Mouse (Mus musculus) adrenal gland, postnatal 14 days (tissue): ENCODE measurements around the gene Oasl2. TPM values are rescaled to one million over a fixed set of nuclear protein-coding genes. Genes with fewer than 3 reads are reported as not detected.
A peak's percentile ranks its signal among the peaks of the same experiment; 100 is the strongest.
"Not testable (repeated sequence)": the region's sequence is repeated elsewhere in the genome, so short reads cannot be mapped to it uniquely, and the experiment has no call there.

Experiments
- DNase-seq: peaks from one replicate; pipeline ENCODE4 v3.0.0; 2021; ENCODE audit warnings: mixed read lengths
- long read RNA-seq, 2 experiments: library from polyadenylated mRNA; stranded (forward); transcript quantifications; one replicate each; pipeline ENCODE4 v2.0.0; 2021
- total RNA-seq: library from RNA; stranded (reverse); gene quantifications from 2 replicates; pipeline ENCODE4 v1.2.3, GENCODE M21; 2021

Oasl2 gene
- total RNA-seq: 6.5 and 7.7 TPM in 2 replicates
- long read RNA-seq, experiment 1, partial matches to known transcripts: 0 of 5 reads
- long read RNA-seq, experiment 1, other reads (novel, unspliced or antisense): 2 of 5 reads
- long read RNA-seq, experiment 2, partial matches to known transcripts: 1 of 3 reads
- long read RNA-seq, experiment 2, other reads (novel, unspliced or antisense): 0 of 3 reads

- DNase-seq: peak; percentile 29
These were observed at the start of gene Oasl2 for GRCm38 (mm10) chr5:114896688-114897373. Gene Oasl2, plus strand, starts transcription at chr5:114896936.

DNA sequence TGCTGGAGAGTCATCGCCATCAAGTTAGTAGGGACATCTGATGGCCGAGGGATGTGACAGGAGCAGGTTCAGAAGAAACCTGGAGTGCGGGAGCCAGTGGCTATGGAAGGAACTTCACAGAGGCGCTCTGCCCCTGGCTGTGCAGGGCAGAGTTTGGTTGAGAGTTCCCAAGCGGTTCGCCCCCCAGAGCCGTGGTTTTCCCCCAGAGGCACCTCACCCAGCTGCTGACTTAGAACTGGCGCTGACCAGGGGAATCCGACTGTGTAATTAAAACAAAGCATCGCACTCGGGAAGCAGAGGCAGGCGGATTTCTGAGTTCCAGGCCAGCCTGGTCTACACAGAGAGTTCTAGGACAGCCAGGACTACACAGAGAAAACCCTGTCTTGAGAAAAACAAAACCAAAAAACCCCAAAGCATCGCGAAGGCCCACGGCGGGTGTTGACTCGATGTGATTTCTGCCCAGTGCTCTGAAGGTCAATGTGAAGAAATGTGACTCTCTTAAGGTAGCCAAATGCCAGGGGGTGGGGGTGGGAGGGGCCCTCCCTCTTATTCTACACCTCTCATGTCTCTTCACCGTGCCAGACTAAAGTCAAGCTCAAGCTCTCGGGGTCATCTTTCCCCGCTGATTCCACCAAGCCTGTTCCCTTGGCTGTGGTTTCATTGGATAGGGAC is 45.0 kb upstream of the Oasl2 start:
- no peak for DNase-seq

DNA sequence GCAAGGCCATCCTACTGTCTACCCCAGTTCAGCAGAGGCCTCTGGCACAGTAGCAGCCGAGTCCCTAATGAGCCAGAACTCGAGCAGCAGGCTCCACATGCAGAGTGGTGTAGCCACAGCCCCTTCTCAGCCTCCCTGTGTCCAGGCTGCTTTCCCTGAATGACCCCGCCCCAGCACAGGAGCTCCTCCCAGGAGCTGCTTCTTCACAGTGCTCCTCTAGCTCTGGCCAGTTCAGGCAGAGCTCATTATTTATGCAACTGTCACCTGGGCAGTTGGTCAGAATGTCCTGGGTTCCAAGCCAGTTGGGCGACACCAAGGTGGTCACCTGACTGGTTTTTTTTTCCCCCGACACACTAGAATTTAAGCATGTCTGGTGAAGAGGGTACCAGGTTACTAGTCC is 43.4 kb upstream of the Oasl2 start, which contains the start of gene 4930519G04Rik:
Gene 4930519G04Rik, plus strand, starts transcription at position 301 of the 400 bp plus-strand sequence.
- not testable (repeated sequence) for DNase-seq

- DNase-seq: no peak
These were observed 38.2 kb upstream of the Oasl2 start, which contains the start of gene Gm9936 for GRCm38 (mm10) chr5:114858582-114858981. Gene Gm9936, minus strand, starts transcription at chr5:114858682.

DNA sequence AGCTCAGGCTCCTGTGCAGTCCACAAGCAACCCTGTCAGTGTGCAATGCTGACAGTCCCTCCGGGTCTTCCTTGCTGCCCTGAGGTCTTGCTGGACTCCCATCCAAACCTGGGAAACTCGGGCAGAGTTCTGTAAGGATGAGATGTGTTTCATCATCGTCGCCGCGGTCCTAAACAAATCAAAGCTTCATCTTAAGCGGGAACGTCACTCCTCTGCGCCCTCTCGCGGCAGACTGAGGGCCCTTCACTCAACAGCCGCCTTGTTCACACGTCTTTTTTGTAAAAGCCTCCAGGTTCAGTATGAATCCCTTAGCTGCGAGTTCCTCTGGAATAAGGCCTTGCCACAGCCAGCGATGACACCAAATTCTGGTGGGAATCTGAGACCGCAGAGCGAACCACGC is 37.5 kb upstream of the Oasl2 start:
- DNase-seq: peak; percentile 83

GRCm38 (mm10) chr5:114861730-114862129 is 35.0 kb upstream of the Oasl2 start:
- peak; percentile 40 for DNase-seq

GRCm38 (mm10) chr5:114864813-114865212 is 31.9 kb upstream of the Oasl2 start:
- DNase-seq: no peak

GRCm38 (mm10) chr5:114865279-114865678 is 31.5 kb upstream of the Oasl2 start:
- DNase-seq: no peak

DNA sequence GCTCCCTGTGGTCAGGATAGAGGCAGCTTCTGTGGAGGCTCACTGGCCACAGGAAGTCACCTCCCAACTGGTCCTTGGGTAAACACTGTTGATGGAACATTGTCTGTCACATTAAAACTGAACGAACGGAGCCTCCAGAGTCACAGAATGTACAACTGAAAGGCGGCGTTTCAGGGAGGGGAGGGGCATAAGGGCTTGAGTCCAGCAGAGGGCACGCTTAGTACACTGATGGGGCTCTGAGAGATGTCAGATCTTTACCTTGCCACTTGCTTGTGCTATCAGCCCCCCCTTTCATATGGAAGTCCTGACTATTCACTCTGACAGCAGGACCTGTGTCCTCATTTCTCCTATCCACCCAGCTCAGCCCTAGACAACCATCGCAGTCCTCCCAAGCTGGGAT is 20.9 kb upstream of the Oasl2 start:
- peak; percentile 61 for DNase-seq

DNA sequence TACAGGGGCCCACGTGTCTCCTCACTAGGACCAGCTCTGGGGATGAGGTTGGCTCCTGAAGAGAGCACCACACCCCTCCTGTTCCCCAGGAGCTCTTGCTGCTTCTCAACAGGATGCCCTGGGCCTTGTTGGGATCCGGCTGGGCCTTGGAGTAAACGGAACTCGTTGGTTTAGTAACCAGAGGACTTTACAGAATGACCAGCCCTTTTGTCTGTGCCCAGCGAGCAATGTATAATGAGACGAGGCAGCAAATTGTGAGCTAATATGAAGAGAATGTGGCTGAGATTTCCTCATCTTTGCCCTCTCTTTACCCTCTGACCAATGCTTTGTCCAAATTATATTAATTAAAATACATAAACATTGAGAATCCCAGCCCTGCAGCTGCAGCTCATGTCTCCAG is 20.4 kb upstream of the Oasl2 start:
- DNase-seq: no peak

DNA sequence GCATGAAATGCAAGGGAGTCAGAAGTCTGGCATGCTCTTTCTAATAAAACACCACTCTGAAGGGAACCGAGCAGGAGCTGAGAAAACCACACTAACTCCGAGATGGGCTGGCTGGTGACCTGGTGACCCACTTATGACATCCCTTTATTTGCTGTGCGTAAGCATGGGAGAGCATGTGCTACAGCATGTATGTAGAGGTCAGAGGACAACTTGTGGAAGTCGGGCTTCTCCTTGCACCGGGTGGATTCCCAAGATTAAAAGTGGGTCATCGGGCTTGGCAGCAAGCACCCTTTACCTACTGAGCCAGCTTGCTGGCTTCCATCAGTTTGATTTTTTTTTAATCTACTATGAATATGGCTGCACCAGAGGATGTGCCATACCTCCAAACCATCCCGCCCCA is 19.2 kb upstream of the Oasl2 start:
- DNase-seq: no peak

DNA sequence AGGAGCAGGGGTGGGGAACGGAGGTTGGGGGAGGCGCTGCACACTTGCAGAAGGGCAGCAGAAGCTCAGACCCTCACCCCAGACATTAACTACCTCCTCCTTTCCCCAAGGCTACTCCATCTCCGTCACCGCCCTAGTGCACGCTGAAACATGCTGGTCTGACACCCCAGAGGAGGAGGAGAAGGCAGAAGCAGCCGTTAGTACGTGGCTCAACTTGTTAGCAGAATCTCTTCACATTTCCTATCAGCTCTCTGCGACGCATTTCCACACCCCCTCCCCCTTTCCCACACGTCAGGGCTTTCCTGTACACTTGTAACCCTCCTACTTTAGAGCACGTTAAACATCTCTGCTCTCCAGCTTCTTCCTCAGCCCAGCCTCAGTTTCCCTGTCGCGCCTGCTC is 17.3 kb upstream of the Oasl2 start:
- no peak for DNase-seq

DNA sequence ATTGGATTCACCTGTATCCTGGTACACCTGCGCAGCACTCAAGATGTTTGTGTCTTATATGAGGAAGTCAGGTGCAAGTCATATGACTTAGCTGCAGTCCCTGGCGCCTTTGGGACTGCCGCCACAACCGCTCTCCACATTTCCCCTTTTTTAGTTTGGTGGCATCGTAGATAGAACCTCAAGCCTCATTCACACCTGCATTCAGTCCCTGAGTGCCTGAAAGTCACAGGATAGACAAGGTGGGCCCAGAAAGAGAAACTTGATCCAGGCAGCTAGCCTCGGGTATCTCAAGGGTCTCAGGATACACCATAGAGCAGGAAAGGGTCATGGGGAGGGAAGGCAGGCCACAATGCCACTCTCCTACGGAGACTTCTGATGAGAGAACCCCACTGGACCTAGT is 14.4 kb upstream of the Oasl2 start:
- DNase-seq: not testable (repeated sequence)

GRCm38 (mm10) chr5:114883022-114883421 is 13.7 kb upstream of the Oasl2 start:
- no peak for DNase-seq

DNA sequence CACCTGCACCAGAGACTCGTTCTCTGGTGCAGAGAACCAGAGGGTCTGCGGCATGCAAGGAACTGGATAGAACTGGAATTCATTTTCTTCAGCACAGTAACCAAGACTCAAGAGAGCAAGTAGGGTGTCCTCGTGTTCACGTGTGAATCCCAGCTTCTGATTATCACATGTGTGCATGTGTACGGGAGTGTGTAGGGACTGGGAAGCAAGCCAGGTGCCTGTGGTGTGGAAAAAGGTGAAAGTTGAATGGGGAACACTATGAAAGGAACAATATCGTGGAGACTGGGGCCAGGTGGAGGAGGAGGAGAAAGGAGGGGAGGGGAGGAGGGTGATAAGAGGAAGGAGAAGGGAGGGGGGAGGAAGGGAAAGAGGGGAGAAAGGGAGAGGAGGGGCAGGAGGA is 9.9 kb upstream of the Oasl2 start:
- no peak for DNase-seq

DNA sequence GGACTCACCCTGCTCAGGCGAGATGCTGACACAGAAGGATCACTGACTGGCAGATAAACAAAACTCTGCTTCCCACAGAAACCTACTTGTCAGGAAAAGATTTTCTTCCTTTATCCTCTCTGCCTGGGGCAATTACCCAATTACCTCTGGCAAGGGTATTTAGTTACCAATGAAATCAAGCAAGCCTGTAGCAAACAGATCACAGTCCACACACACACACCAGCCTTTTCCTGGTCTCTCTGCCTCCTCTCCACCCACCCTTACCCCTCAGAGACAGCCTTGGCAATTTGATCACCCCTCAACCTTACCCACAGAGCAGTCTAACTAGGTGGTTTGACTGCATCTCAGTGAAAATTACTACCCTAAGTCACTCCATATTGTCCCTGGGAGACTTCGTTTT is 7.7 kb upstream of the Oasl2 start:
- no peak for DNase-seq

DNA sequence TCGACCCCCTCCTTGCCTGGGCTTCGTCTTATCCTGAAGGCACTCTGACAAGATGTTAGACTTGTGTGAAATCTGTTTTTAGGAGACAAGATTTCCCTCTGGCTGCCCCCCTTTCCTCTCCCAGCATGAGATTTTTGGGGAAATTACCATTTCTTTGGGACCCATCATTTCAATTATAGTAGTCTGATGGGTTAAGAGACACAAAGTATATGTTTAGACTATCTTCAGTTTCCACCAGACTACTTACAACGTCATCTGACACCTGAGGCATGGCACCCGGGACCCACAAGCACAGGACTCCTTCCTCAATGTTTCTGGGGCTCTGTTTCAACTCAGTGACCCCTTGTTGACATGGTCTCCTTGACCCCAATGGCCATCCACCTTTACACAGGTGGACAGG is 1.2 kb upstream of the Oasl2 start:
- DNase-seq: no peak

DNA sequence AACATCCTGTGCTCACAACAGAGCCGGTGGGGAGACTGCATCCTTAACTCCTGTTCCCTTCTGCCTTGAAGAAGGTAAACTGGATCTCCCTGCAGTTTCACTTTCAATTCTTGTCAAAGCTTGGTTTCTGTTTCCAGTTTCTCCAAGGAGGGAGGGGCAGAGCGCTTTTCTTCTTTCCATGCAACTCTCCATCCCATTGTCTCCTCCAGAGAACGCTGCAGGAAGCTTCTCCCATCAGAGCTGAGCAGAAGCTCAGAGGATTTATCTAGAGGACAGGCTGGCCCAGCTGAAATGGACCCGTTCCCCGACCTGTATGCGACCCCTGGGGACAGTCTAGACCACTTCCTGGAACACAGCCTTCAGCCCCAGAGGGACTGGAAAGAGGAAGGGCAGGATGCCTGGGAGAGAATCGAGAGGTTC is 648 bp downstream of the Oasl2 start:
- peak; percentile 57 for DNase-seq

DNA sequence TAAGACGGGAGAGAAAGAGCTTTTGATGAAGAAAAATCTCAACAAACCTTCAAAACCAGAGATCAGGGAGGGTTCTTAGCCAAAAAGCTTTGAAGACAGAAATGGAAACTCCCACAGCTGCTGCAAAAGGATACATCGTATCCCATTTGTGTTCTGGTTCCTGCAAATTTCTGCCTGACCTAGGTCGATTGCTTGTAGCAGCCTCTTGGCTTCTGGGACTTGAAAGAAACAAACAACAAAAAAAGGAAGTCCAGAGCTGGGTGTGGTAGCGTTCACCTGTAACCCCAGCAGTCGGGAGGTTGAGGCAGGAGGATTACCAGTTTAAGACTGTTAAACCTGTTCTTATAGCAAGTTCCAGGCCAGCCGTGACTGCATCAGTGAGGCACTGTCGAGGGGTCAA is 2.1 kb downstream of the Oasl2 start:
- DNase-seq: no peak

- peak; percentile 63 for DNase-seq
These were observed 5.7 kb downstream of the Oasl2 start for GRCm38 (mm10) chr5:114902413-114902812.

- DNase-seq: no peak
These were observed 12.0 kb downstream of the Oasl2 start for GRCm38 (mm10) chr5:114908598-114909305.

DNA sequence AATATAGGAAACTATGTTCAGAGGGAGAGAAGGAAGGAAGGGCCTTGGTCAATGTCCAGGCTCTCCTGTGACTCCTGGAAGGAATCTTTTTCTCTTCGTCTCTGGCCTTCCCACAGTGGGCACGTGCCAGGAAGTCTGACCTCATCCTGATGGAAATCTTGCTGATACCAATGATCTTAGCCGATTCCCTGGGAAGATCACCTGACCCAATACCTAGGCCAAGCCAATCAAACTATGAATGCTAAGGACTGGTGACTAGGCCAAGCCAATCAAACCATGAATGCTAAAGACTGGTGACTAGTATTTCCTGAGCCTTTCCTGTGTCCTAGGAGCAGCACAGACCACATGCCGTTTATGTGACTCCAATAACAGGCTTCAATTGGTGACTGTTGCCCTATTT is 16.9 kb downstream of the Oasl2 start:
- no peak for DNase-seq

DNA sequence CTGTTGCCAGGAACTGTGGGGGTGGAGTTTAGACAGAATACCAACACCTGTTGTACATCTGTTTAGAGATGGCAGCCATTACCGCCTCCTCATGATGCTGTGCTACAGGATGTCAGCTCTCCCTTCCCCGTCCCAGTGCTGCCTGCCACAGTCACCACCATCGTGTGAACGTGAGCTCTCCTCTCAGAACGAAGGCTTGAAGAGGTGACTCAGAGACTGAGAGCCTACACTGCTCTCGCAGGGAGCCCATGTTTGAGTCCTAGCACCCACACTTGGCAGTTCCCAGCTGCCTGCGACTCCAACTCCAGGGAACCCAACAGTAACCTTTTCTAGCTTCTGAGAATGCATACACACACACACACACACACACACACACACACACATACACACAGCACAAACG is 18.1 kb downstream of the Oasl2 start:
- DNase-seq: no peak
